Mouse (Mus musculus) MEL (cell line): ENCODE results near the gene Tbc1d1. TPM values are rescaled to one million over a fixed set of nuclear protein-coding genes. Genes with fewer than 3 reads are reported as not detected.

Source experiments
- DNase-seq: peaks from one replicate; pipeline ENCODE4 v3.0.0; 2011; ENCODE audit warnings: low read depth, low spot score
- H3K27ac ChIP-seq: 2 replicates; pipeline ENCODE4 v1.5.1; 2012; ENCODE audit warnings: low read depth, mild to moderate bottlenecking, control low read depth, low read length, moderate library complexity; ENCODE audit not compliant: control insufficient read depth
- H3K27me3 ChIP-seq, 2 experiments: fragments of 150-350 bp in 1 of 2; sonication (generic) in 1 of 2; 2 replicates each; pipeline ENCODE4 v1.6.1; 2012; ENCODE audit warnings: low read length in 2 of 2, mild to moderate bottlenecking in 2 of 2, improper control_type of control experiment in 1 of 2, moderate library complexity in 1 of 2; ENCODE audit not compliant: insufficient read depth in 2 of 2, control insufficient read depth in 1 of 2
- H3K36me3 ChIP-seq, 2 experiments: 2 replicates each; pipeline ENCODE4 v1.6.1; 2012 to 2014; ENCODE audit warnings: low read length in 2 of 2, improper control_type of control experiment in 1 of 2, inconsistent platforms in 1 of 2, mild to moderate bottlenecking in 1 of 2; ENCODE audit not compliant: insufficient read depth in 2 of 2, control insufficient read depth in 1 of 2
- H3K4me1 ChIP-seq, 2 experiments: fragments of 150-350 bp in 1 of 2; sonication (generic) in 1 of 2; 2 replicates each; pipeline ENCODE4 v1.6.1; 2012; ENCODE audit warnings: low read length in 2 of 2, improper control_type of control experiment in 1 of 2, mild to moderate bottlenecking in 1 of 2; ENCODE audit not compliant: insufficient read depth in 2 of 2, control insufficient read depth in 1 of 2
- H3K4me3 ChIP-seq, 2 experiments: fragments of 150-350 bp in 1 of 2; sonication (generic) in 1 of 2; 2 replicates each; pipeline ENCODE4 v1.5.1; 2012; ENCODE audit warnings: low read depth in 2 of 2, low read length in 2 of 2, mild to moderate bottlenecking in 2 of 2, moderate library complexity in 2 of 2, control low read depth in 1 of 2, improper control_type of control experiment in 1 of 2; ENCODE audit not compliant: control insufficient read depth in 1 of 2, insufficient read depth in 1 of 2
- H3K79me2 ChIP-seq: 2 replicates; pipeline ENCODE4 v1.6.1; 2012; ENCODE audit warnings: mild to moderate bottlenecking, low read length, moderate library complexity; ENCODE audit not compliant: control insufficient read depth, poor library complexity, insufficient read depth
- H3K9ac ChIP-seq: 2 replicates; pipeline ENCODE4 v1.6.1; 2012; ENCODE audit warnings: low read depth, mild to moderate bottlenecking, control low read depth, low read length, moderate library complexity; ENCODE audit not compliant: control insufficient read depth, poor library complexity, severe bottlenecking
- H3K9me3 ChIP-seq: fragments of 150-350 bp; sonication (generic); replicated peaks from 2 replicates; pipeline ENCODE4 v1.6.1; 2012; ENCODE audit warnings: mild to moderate bottlenecking, low read length, improper control_type of control experiment, moderate library complexity; ENCODE audit not compliant: insufficient read depth
- CHD2 ChIP-seq: IDR thresholded peaks from 2 replicates; pipeline ENCODE4 v1.6.1; 2011; ENCODE audit warnings: low read length, improper control_type of control experiment
- E2F4 ChIP-seq: IDR thresholded peaks from 2 replicates; pipeline ENCODE4 v1.6.1; 2011; ENCODE audit warnings: low read depth, low read length, improper control_type of control experiment, borderline replicate concordance
- ELF1 ChIP-seq: IDR thresholded peaks from 2 replicates; pipeline ENCODE4 v1.6.1; 2014; ENCODE audit warnings: low read depth, mild to moderate bottlenecking, inconsistent platforms, low read length, improper control_type of control experiment, moderate library complexity
- HCFC1 ChIP-seq: IDR thresholded peaks from 2 replicates; pipeline ENCODE4 v1.6.1; 2012; ENCODE audit warnings: low read depth, mild to moderate bottlenecking, inconsistent platforms, low read length, improper control_type of control experiment, moderate library complexity
- JUND ChIP-seq: IDR thresholded peaks from 2 replicates; pipeline ENCODE4 v1.6.1; 2011; ENCODE audit warnings: low read depth, mild to moderate bottlenecking, improper control_type of control experiment, low read length
- KAT2A ChIP-seq: conservative IDR thresholded peaks from 2 replicates; pipeline ENCODE4 v1.6.1; 2012; ENCODE audit warnings: low read depth, low read length, improper control_type of control experiment, inconsistent platforms
- MAX ChIP-seq: IDR thresholded peaks from 2 replicates; pipeline ENCODE4 v1.6.1; 2011; ENCODE audit warnings: low read length, improper control_type of control experiment
- MAZ ChIP-seq: IDR thresholded peaks from 2 replicates; pipeline ENCODE4 v1.6.1; 2012; ENCODE audit warnings: low read depth, mild to moderate bottlenecking, inconsistent platforms, low read length, improper control_type of control experiment
- MEF2A ChIP-seq: IDR thresholded peaks from 2 replicates; pipeline ENCODE4 v1.6.1; 2014; ENCODE audit warnings: low read depth, mild to moderate bottlenecking, inconsistent platforms, low read length, improper control_type of control experiment; ENCODE audit not compliant: poor library complexity, insufficient replicate concordance, severe bottlenecking; ENCODE audit errors: extremely low read depth
- MXI1 ChIP-seq: IDR thresholded peaks from 2 replicates; pipeline ENCODE4 v1.6.1; 2011; ENCODE audit warnings: mild to moderate bottlenecking, low read depth, low read length, improper control_type of control experiment
- MYB ChIP-seq: IDR thresholded peaks from 2 replicates; pipeline ENCODE4 v1.6.1; 2011; ENCODE audit warnings: mild to moderate bottlenecking, low read depth, low read length, improper control_type of control experiment
- MYC ChIP-seq: IDR thresholded peaks from 2 replicates; pipeline ENCODE4 v1.6.1; 2011; ENCODE audit warnings: low read depth, mild to moderate bottlenecking, low read length, improper control_type of control experiment, moderate library complexity
- NRF1 ChIP-seq: IDR thresholded peaks from 2 replicates; pipeline ENCODE4 v1.6.1; 2014; ENCODE audit warnings: low read depth, mild to moderate bottlenecking, inconsistent platforms, low read length, improper control_type of control experiment, moderate library complexity; ENCODE audit not compliant: poor library complexity, insufficient read depth, severe bottlenecking
- POLR2A ChIP-seq, 2 experiments: IDR thresholded peaks; 2 replicates each; pipeline ENCODE4 v1.6.1; 2011 to 2012; ENCODE audit warnings: low read length in 2 of 2, mild to moderate bottlenecking in 2 of 2, control low read depth in 1 of 2, improper control_type of control experiment in 1 of 2, low read depth in 1 of 2, moderate library complexity in 1 of 2; ENCODE audit not compliant: control insufficient read depth in 1 of 2, insufficient read depth in 1 of 2, poor library complexity in 1 of 2
- POLR2AphosphoS2 ChIP-seq: IDR thresholded peaks from 2 replicates; pipeline ENCODE4 v1.6.1; 2011; ENCODE audit warnings: low read length, improper control_type of control experiment
- RAD21 ChIP-seq: IDR thresholded peaks from 2 replicates; pipeline ENCODE4 v1.6.1; 2011; ENCODE audit warnings: mild to moderate bottlenecking, low read depth, low read length, improper control_type of control experiment
- RCOR1 ChIP-seq: IDR thresholded peaks from 2 replicates; pipeline ENCODE4 v1.6.1; 2012; ENCODE audit warnings: low read depth, mild to moderate bottlenecking, inconsistent platforms, low read length, improper control_type of control experiment
- SIN3A ChIP-seq: IDR thresholded peaks from 2 replicates; pipeline ENCODE4 v1.6.1; 2012; ENCODE audit warnings: low read length, improper control_type of control experiment, inconsistent platforms
- SMC3 ChIP-seq: IDR thresholded peaks from 2 replicates; pipeline ENCODE4 v1.6.1; 2011; ENCODE audit warnings: low read depth, low read length, improper control_type of control experiment
- TCF12 ChIP-seq: IDR thresholded peaks from 2 replicates; pipeline ENCODE4 v1.6.1; 2014; ENCODE audit warnings: low read depth, mild to moderate bottlenecking, inconsistent platforms, low read length, improper control_type of control experiment, moderate library complexity
- USF1 ChIP-seq: IDR thresholded peaks from 2 replicates; pipeline ENCODE4 v1.6.1; 2014; ENCODE audit warnings: low read depth, mild to moderate bottlenecking, inconsistent platforms, low read length, improper control_type of control experiment, moderate library complexity
- USF2 ChIP-seq, 2 experiments: IDR thresholded peaks; 2 replicates each; pipeline ENCODE4 v1.6.1; 2011 to 2012; ENCODE audit warnings: improper control_type of control experiment in 2 of 2, low read length in 2 of 2, borderline replicate concordance in 1 of 2, inconsistent platforms in 1 of 2, low read depth in 1 of 2, mild to moderate bottlenecking in 1 of 2; ENCODE audit not compliant: insufficient read depth in 1 of 2
- ZMIZ1 ChIP-seq: IDR thresholded peaks from 2 replicates; pipeline ENCODE4 v1.6.1; 2012; ENCODE audit warnings: low read depth, mild to moderate bottlenecking, inconsistent platforms, low read length, improper control_type of control experiment, moderate library complexity
- ZNF384 ChIP-seq: IDR thresholded peaks from 2 replicates; pipeline ENCODE4 v1.6.1; 2012; ENCODE audit warnings: low read depth, mild to moderate bottlenecking, inconsistent platforms, low read length, improper control_type of control experiment
- polyA plus RNA-seq, 2 experiments: library from polyadenylated mRNA; stranded (reverse) in 1 of 2; unstranded in 1 of 2; fragments of >175 nt in 1 of 2; fragments of >200 nt in 1 of 2; gene quantifications; 2 replicates each; pipeline versions ENCODE4 v1.2.1 to v1.2.4; 2012; ENCODE audit warnings: low replicate concordance in 2 of 2, low read depth in 1 of 2; ENCODE audit not compliant: insufficient read length in 2 of 2, insufficient read depth in 1 of 2, missing spikeins in 1 of 2
- total RNA-seq: library from RNA; depleted of rRNA; stranded (reverse); fragments of 300-350 nt; gene quantifications from 2 replicates; pipeline ENCODE4 v1.2.3, GENCODE M21; 2012

Tbc1d1 gene
- total and polyA plus RNA-seq, 3 experiments, result 22.5 to 24.4 TPM; not detected in 1

- H3K4me3 ChIP-seq, result no peak overlapping the region
- no peaks in the 10 kb centered on the region for H3K9me3 ChIP-seq
- no peaks in the 10 kb centered on the region for H3K79me2 ChIP-seq
- peaks cover 0 to 11% of the 10 kb centered on the region in 2 experiments; a peak in 2 of 4 replicates for H3K36me3 ChIP-seq
- H3K4me1 ChIP-seq, result peaks cover 0 to 15% of the 10 kb centered on the region in 2 experiments; a peak in 2 of 4 replicates
- no peak overlapping the region for H3K9ac ChIP-seq
- DNase-seq, result no peak
- H3K27me3 ChIP-seq, result no peaks in the 10 kb centered on the region
- TF ChIP-seq USF2 (IDR thresholded peaks at IDR 0.05; ENCODE audit: borderline replicate concordance in 1 of 2, insufficient read depth in 1 of 2, low read depth in 1 of 2, low read length in 2 of 2), result no peak
- no peak for TF ChIP-seq ZNF384
- TF ChIP-seq ELF1, result no peak
- TF ChIP-seq MAX, result no peak
- no peak for TF ChIP-seq SMC3
- no peak for TF ChIP-seq MEF2A
- no peak for TF ChIP-seq RCOR1
- no peak for TF ChIP-seq USF1
- TF ChIP-seq TCF12, result no peak
- TF ChIP-seq, all 39 proteins: peak for 0
- no peak overlapping the region for H3K27ac ChIP-seq
Observed at GRCm38 (mm10) chr5:64376466-64376865, 220.4 kb downstream of the Tbc1d1 start.

DNA sequence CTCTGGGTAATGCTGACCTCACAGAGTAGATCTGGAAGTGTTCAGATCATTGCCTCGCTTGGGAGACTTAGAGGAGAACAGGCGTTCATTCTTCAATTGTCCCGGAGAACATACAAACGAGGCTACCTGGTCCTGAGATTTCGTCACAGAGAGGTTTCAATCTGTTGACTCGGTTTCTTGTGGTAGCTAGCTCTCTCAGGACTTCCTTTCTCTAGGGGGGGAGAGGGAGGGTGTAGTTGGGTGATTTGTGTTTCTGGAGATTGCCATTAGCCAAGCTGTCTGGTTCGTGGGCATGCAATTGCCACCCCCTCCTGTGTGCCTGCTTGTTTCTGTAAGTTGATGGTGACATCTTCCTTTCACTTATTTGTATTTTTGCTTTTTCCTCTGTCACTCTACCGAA, 221.6 kb downstream of the Tbc1d1 start:
- TF ChIP-seq SIN3A (no peak), MEF2A (no peak), SMC3 (no peak), KAT2A (no peak), RAD21 (no peak), NRF1 (no peak), POLR2A (IDR thresholded peaks at IDR 0.05; ENCODE audit: control insufficient read depth in 1 of 2, insufficient read depth in 1 of 2, low read depth in 1 of 2, low read length in 2 of 2, poor library complexity in 1 of 2) (no peak), MYC (no peak), MAZ (no peak), MXI1 (no peak), JUND (no peak), HCFC1 (no peak), ELF1 (no peak), ZNF384 (no peak), E2F4 (no peak), ZMIZ1 (no peak), CHD2 (no peak), USF1 (no peak), MYB (no peak), POLR2AphosphoS2 (no peak)
- H3K79me2 ChIP-seq, result no peaks in the 10 kb centered on the region
- peaks cover 0 to 4% of the 10 kb centered on the region in 2 experiments; a peak in 1 of 4 replicates for H3K4me1 ChIP-seq
- H3K4me3 ChIP-seq, result no peak overlapping the region
- H3K36me3 ChIP-seq, result peaks cover 0 to 2% of the 10 kb centered on the region in 2 experiments; a peak in 1 of 4 replicates
- H3K9ac ChIP-seq, result no peak overlapping the region
- no peaks in the 10 kb centered on the region for H3K27me3 ChIP-seq
- H3K27ac ChIP-seq, result no peak overlapping the region
- DNase-seq, result no peak
- H3K9me3 ChIP-seq, result no peaks in the 10 kb centered on the region
